ENCODE assay signal across 30 mouse cellular contexts in the genomic region with DNA sequence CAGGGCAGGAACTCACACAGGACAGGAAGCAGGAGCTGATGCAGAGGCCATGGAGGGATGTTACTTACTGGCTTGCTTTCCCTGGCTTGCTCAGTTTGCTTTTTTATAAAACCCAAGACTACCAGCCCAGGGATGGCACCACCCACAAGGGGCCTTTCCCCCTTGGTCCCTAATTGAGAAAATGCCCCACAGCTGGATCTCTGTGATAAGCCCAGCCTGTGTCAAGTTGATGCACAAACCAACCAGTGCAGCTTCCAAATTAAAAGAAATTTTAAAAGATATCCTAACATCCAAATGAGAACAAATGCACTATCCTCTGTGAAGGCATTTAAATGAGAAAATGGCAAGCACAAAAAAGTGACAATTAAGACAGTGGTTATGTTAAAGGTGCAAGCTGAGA.
A peak's percentile ranks its signal among the peaks of the same experiment; 100 is the strongest.
DNase-seq lines count a peak whose midpoint lies in the region; ATAC-seq and TF ChIP-seq lines count a peak whose summit lies in the region.
"Had no signal": no experiment of that assay in that cellular context is flagged by ENCODE, and none has a peak within 500 bp of the region (broad histone marks: within the 10 kb centered on the region; RNA-seq: fewer than 3 reads in every experiment).

No protein-coding gene starts in this region.

- peaks cover 46 to 48% of the 10 kb centered on the region in 2 experiments for H3K4me1 ChIP-seq in liver, embryonic 14.5 days (replicated peaks; ENCODE audit: control insufficient read depth in 2 of 2, insufficient read depth in 2 of 2, low read length in 1 of 2)
- no peaks in the 10 kb centered on the region for H3K4me1 ChIP-seq in intestine, postnatal 0 days (replicated peaks; ENCODE audit: control insufficient read depth, insufficient read depth, low read length)
- H3K4me1 ChIP-seq: embryonic facial prominence, embryonic 15.5 days; neural tube, embryonic 12.5 days had no signal

- H3K9me3 ChIP-seq in liver, embryonic 14.5 days (ENCODE audit: control insufficient read depth, low read length): no peaks in the 10 kb centered on the region
- H3K9me3 ChIP-seq in intestine, postnatal 0 days (ENCODE audit: control insufficient read depth): no peaks in the 10 kb centered on the region
- H3K9me3 ChIP-seq: embryonic facial prominence, embryonic 10.5 days; embryonic facial prominence, embryonic 15.5 days; forebrain, embryonic 10.5 days; forebrain, embryonic 15.5 days; heart, embryonic 12.5 days; limb, embryonic 13.5 days; midbrain, embryonic 10.5 days; midbrain, embryonic 15.5 days; neural tube, embryonic 12.5 days had no signal

- DNase-seq in spleen, adult 12 weeks (ENCODE audit: low spot score): peak; percentile 14
- no peak for DNase-seq in spleen, postnatal 14 days (ENCODE audit: low spot score in 2 of 2)
- DNase-seq in liver, embryonic 14.5 days (ENCODE audit: low read depth in 3 of 3, low spot score in 3 of 3): peak; percentile 69 to 72 (median 70)
- DNase-seq in gastrocnemius, adult 18-20 months (ENCODE audit: low spot score): no peak
- no peak for DNase-seq in urinary bladder, adult 18-20 months (ENCODE audit: low spot score in 2 of 2)
- DNase-seq in frontal cortex, postnatal 25 days (ENCODE audit: low spot score in 2 of 2): no peak
- DNase-seq: adrenal gland, postnatal 10 days; cerebellum, adult 18-20 months; cerebellum, postnatal 25 days; heart, adult 2 months; kidney, adult 11 months; kidney, postnatal 14 days; lung, adult 2 months; lung, postnatal 10 days; right cerebral cortex, adult 18-20 months had no signal

- TF ChIP-seq EP300 in liver, embryonic 14.5 days (IDR thresholded peaks at IDR 0.05; ENCODE audit: low read depth): peak; percentile 73

- ATAC-seq in erythroid progenitor cell, adult 5-6 weeks (replicated peaks; ENCODE audit: low FRiP score, poor library complexity, severe bottlenecking): peak; percentile 73
- ATAC-seq in liver, embryonic 14.5 days (ENCODE audit: insufficient read depth): peak; percentile 97
- no peak for ATAC-seq in intestine, postnatal 0 days
- ATAC-seq: forebrain, embryonic 15.5 days; midbrain, embryonic 15.5 days; Patski had no signal

- no peak for TF ChIP-seq CTCF in liver, embryonic 14.5 days (IDR thresholded peaks at IDR 0.05; ENCODE audit: low read depth)
- no peak for TF ChIP-seq CTCF in intestine, postnatal 0 days (IDR thresholded peaks at IDR 0.05; ENCODE audit: low read depth)

- peak overlapping the region; percentile 46 to 53 for H3K4me3 ChIP-seq in liver, embryonic 14.5 days (ENCODE audit: insufficient read depth in 1 of 2, low read depth in 2 of 2, low read length in 2 of 2)
- no peak overlapping the region for H3K4me3 ChIP-seq in intestine, postnatal 0 days (ENCODE audit: low read depth, low read length)
- H3K4me3 ChIP-seq: embryonic facial prominence, embryonic 10.5 days; embryonic facial prominence, embryonic 15.5 days; forebrain, embryonic 10.5 days; forebrain, embryonic 15.5 days; heart, adult 2 months; heart, embryonic 12.5 days; limb, embryonic 13.5 days; midbrain, embryonic 10.5 days; midbrain, embryonic 15.5 days; myocyte; neural tube, embryonic 12.5 days had no signal

- no peaks in the 10 kb centered on the region; the same call in 1 of the 2 replicates for H3K36me3 ChIP-seq in liver, embryonic 14.5 days (replicated peaks; ENCODE audit: control insufficient read depth, insufficient read depth, low read depth)
- no peaks in the 10 kb centered on the region for H3K36me3 ChIP-seq in intestine, postnatal 0 days (ENCODE audit: control insufficient read depth, insufficient read depth)
- H3K36me3 ChIP-seq: embryonic facial prominence, embryonic 10.5 days; embryonic facial prominence, embryonic 15.5 days; forebrain, embryonic 10.5 days; forebrain, embryonic 15.5 days; heart, embryonic 12.5 days; limb, embryonic 13.5 days; midbrain, embryonic 10.5 days; midbrain, embryonic 15.5 days; neural tube, embryonic 12.5 days had no signal

- peak overlapping the region; percentile 62 for H3K9ac ChIP-seq in liver, embryonic 14.5 days (replicated peaks)
- no peak overlapping the region for H3K9ac ChIP-seq in intestine, postnatal 0 days (ENCODE audit: low read depth, low read length)
- H3K9ac ChIP-seq: embryonic facial prominence, embryonic 15.5 days; forebrain, embryonic 15.5 days; heart, embryonic 12.5 days; hindbrain, embryonic 14.5 days; limb, embryonic 13.5 days; midbrain, embryonic 15.5 days; neural tube, embryonic 12.5 days had no signal

- peak overlapping the region; percentile 85 for H3K27ac ChIP-seq in liver, embryonic 14.5 days
- H3K27ac ChIP-seq in intestine, postnatal 0 days (ENCODE audit: low read depth, low read length): no peak overlapping the region
- H3K27ac ChIP-seq: embryonic facial prominence, embryonic 10.5 days; embryonic facial prominence, embryonic 15.5 days; forebrain, embryonic 10.5 days; forebrain, embryonic 15.5 days; heart, adult 2 months; hindbrain, embryonic 14.5 days; limb, embryonic 13.5 days; midbrain, embryonic 10.5 days; midbrain, embryonic 15.5 days; neural tube, embryonic 12.5 days had no signal

- no peaks in the 10 kb centered on the region for H3K27me3 ChIP-seq in liver, embryonic 14.5 days (ENCODE audit: control insufficient read depth, insufficient read depth, low read length)
- no peaks in the 10 kb centered on the region for H3K27me3 ChIP-seq in intestine, postnatal 0 days (replicated peaks; ENCODE audit: control insufficient read depth, insufficient read depth, low read length)
- H3K27me3 ChIP-seq: CH12.LX; embryonic facial prominence, embryonic 15.5 days; forebrain, embryonic 15.5 days; heart, embryonic 12.5 days; limb, embryonic 13.5 days; midbrain, embryonic 15.5 days; neural tube, embryonic 12.5 days; Patski had no signal

- H3K4me2 ChIP-seq in liver, embryonic 14.5 days (ENCODE audit: low read depth): peak overlapping the region; percentile 65
- H3K4me2 ChIP-seq in intestine, postnatal 0 days (replicated peaks; ENCODE audit: low read depth): no peak overlapping the region
- H3K4me2 ChIP-seq: embryonic facial prominence, embryonic 15.5 days; forebrain, embryonic 15.5 days; heart, embryonic 12.5 days; hindbrain, embryonic 14.5 days; limb, embryonic 13.5 days; midbrain, embryonic 15.5 days; neural tube, embryonic 12.5 days had no signal

Comparison
In these comparisons a context has a peak if more than half of its experiments do, and no peak if none do; other contexts are left out.
1. DNase-seq: peak in spleen, adult 12 weeks (single experiment) and liver, embryonic 14.5 days (3 of 3); none in spleen, postnatal 14 days (0 of 2), gastrocnemius, adult 18-20 months (single experiment), urinary bladder, adult 18-20 months (0 of 2) and frontal cortex, postnatal 25 days (0 of 2).